Mouse (Mus musculus) forebrain, embryonic 12.5 days (tissue): Measurements from ENCODE around the gene Eml1. TPM values are rescaled to one million over a fixed set of nuclear protein-coding genes. Genes with fewer than 3 reads are reported as not detected.

Source experiments
- ATAC-seq: fragments of 200-750 bp; cut with Nextera tagmentation; 2 replicates; pipeline ENCODE4 v1.8.0; 2017; ENCODE audit warnings: moderate TSS enrichment; ENCODE audit not compliant: low FRiP score
- H3K27ac ChIP-seq: fragments of 300-500 bp; sonication (generic); 2 replicates; pipeline ENCODE4 v1.5.1; 2016; ENCODE audit warnings: mild to moderate bottlenecking
- H3K27me3 ChIP-seq: fragments of 300-500 bp; sonication (generic); 2 replicates; pipeline ENCODE4 v1.6.1; 2016; ENCODE audit warnings: mild to moderate bottlenecking
- H3K36me3 ChIP-seq: fragments of 300-500 bp; sonication (generic); replicated peaks from 2 replicates; pipeline ENCODE4 v1.6.1; 2016; ENCODE audit warnings: mild to moderate bottlenecking
- H3K4me1 ChIP-seq: fragments of 300-500 bp; sonication (generic); 2 replicates; pipeline ENCODE4 v1.6.1; 2016
- H3K4me2 ChIP-seq: fragments of 300-500 bp; sonication (generic); 2 replicates; pipeline ENCODE4 v1.6.1; 2016; ENCODE audit warnings: mild to moderate bottlenecking, moderate library complexity
- H3K4me3 ChIP-seq: fragments of 300-500 bp; sonication (generic); replicated peaks from 2 replicates; pipeline ENCODE4 v1.5.1; 2016; ENCODE audit warnings: mild to moderate bottlenecking
- H3K9ac ChIP-seq: fragments of 300-500 bp; sonication (generic); 2 replicates; pipeline ENCODE4 v1.6.1; 2016; ENCODE audit warnings: mild to moderate bottlenecking
- H3K9me3 ChIP-seq: fragments of 300-500 bp; sonication (generic); 2 replicates; pipeline ENCODE4 v1.6.1; 2016
- WGBS: fragments of 180-500 bp; shearing (Covaris S2); methylation state at CpG from one replicate; pipeline ENCODE4 v1.1.7; 2016; 5-methylcytosine and 5-hydroxymethylcytosine counted together
- polyA plus RNA-seq: library from polyadenylated mRNA; unstranded; fragments of >200 nt; fragmentation: Nextera tagmentation; extraction: Ambion mirVana; gene quantifications from 2 replicates; pipeline ENCODE4 v1.2.1, GENCODE M21; 2016

Eml1 gene
- 82.4 and 83.0 TPM in 2 replicates for polyA plus RNA-seq

DNA sequence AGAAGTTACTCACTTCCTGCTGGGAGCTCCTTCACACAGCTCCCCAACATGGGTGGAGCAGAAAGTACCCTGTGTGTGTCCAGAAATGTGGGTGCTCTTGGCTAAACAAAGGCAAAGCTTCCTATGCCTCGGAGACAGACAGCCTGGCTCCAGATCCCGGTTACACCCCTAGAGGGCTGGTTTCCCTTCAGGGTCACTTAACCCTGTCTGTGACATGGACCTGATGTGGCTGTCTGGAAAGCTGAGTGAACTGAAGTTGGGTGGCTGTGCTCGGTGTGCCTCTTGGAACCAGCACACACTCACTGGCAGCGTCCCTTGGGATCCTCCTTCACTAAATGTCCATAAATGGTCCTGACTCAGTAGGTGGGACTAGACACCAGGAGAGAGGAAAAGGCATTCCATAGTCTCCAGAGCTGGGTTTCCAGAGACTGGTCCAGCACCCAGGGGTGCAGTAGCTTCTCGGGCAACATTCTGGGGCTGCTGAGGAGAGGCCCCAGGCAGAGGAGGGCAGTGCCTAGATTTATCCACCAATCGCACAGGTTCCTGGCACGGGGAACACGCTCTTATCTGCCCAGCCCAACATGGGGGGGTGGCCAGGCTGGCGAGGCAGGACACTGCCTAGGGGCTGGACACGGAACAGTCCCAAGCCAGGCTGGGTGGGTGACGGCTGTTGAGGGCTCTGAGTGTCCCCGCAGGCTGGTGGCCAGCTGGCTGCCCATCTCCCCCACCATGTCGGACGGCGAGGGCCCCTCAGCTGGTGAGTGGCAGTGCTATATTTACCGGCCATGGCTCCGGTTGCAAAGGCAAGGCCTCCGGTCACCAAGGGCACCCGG lies at the start of gene Eml1:
TSS of gene Eml1 (plus strand) at position 362 of the 833 bp plus-strand sequence.
- Histone ChIP-seq H3K4me3 (no peak within 1 kb of the TSS), H3K36me3 (no peaks in the 10 kb centered on the region), H3K4me1 (peaks cover 4% of the 10 kb centered on the region; the same call in 1 of the 2 replicates), H3K27ac (no peak within 1 kb of the TSS), H3K4me2 (no peak within 1 kb of the TSS), H3K27me3 (no peaks in the 10 kb centered on the region; the same call in 1 of the 2 replicates), H3K9me3 (no peaks in the 10 kb centered on the region), H3K9ac (no peak within 1 kb of the TSS)
- ATAC-seq: no peak
- WGBS: 86% methylated on average over 19 of the region's 19 CpGs

DNA sequence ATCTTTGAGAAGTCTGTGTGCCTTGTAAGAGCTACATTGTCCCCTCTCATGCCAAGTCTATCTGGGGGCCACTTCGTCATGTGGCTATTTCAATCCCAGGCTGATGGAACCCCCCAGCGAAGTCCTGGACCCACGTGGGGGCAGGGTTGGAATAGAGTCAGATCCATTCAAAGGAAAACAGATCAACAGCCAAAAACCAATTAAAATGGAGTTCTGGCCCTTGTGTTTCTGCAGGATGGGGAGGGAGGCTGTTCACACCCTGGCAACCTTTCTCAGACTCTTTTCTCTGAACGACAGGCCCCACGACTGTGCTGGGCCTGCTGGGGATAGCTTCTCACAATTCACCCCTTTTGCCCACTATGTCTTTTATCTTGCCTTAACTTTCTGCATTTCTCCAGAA lies 44.4 kb upstream of the Eml1 start:
- 27% methylated on average over 5 of the region's 5 CpGs for WGBS
- Histone ChIP-seq H3K4me2 (no peak overlapping the region), H3K27me3 (peaks cover 39% of the 10 kb centered on the region), H3K4me3 (no peak overlapping the region), H3K9ac (no peak overlapping the region), H3K9me3 (no peaks in the 10 kb centered on the region), H3K4me1 (peaks cover 60% of the 10 kb centered on the region), H3K36me3 (no peaks in the 10 kb centered on the region), H3K27ac (peak overlapping the region; percentile 63)
- ATAC-seq: no peak; the same call in 1 of the 2 replicates

DNA sequence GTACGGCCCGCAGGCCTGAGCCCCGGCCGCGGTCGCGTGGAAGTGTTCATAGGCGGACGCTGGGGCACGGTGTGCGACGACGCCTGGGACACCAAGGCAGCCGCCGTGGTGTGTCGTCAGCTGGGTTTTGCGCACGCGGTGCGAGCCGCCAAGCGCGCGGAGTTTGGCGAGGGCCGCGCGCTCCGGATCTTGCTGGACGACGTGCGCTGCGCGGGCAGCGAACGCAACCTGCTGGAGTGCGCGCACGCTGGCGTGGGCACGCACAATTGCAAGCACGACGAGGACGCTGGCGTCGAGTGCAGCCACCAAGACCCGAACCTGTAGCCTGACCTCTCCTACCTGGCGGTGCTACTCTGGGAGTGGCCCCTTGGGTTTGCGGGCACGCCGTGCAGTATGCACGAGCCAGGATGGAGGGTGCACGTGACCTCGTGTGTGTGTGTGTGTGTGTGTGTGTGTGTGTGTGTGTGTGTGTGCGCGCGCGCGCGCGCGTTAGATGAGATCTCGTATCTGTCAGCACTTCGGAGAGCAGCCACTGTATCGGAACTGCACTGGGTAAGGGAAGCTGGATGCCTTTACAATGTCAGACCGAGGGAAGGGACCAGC lies 42.8 kb upstream of the Eml1 start:
- peaks cover 43% of the 10 kb centered on the region for H3K27me3 ChIP-seq
- peaks cover 50% of the 10 kb centered on the region for H3K4me1 ChIP-seq
- 0 out of 2 replicates have a peak, but pooled peaks have one; percentile 10 for ATAC-seq
- H3K4me2 ChIP-seq: peak overlapping the region; percentile 59
- peak overlapping the region; percentile 55 for H3K9ac ChIP-seq
- H3K9me3 ChIP-seq: no peaks in the 10 kb centered on the region
- no peak overlapping the region for H3K27ac ChIP-seq
- WGBS: 4% methylated on average over 66 of the region's 66 CpGs
- no peaks in the 10 kb centered on the region for H3K36me3 ChIP-seq
- peak overlapping the region; percentile 37 for H3K4me3 ChIP-seq

DNA sequence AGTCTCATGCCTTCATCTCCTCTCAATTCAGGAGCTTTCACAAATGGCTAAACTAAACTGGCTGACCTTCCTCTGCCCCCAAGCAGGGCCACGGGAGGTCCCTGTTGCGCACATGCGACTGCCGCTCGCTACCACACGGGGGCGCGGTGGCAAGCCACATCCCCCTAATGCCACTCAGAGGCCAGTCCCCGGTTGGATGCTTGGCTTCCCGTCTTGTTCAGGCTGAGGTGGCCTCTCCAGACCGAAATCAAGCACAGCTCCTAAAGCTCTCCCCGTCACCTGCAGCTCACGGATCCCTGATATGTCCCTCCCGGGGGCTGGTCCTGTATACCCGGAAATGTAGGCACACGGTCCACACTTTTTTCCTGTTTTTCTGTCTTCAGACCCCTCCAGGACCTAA lies 37.7 kb upstream of the Eml1 start:
- peak; percentile 22; the same call in 1 of the 2 replicates for ATAC-seq
- WGBS: under 1% methylated on average over 16 of the region's 16 CpGs
- peak overlapping the region; percentile 74 for H3K27ac ChIP-seq

DNA sequence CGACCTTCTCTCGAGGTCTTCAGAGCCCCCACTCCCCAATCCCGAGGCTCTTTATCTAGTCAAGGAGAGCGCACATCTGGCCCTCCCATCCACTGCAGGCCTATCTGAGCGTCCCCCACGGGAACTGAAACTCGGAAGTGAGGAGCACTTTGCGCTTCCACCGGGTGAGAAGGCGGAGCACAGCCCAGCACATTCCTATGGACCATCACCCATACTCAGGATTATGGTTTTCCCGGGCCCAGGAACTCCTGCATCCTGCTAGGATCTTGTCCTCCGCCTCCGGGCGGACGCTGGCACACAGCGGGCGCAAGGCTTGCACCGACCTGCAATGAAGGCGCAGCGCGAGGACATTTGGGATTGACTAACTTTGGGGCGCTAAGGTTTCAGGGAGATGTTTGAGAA lies 37.3 kb upstream of the Eml1 start:
- peak overlapping the region; percentile 99 for H3K4me2 ChIP-seq
- peak overlapping the region; percentile 74 for H3K27ac ChIP-seq
- peak; percentile 42 for ATAC-seq
- H3K36me3 ChIP-seq: no peaks in the 10 kb centered on the region
- peaks cover 35% of the 10 kb centered on the region for H3K4me1 ChIP-seq
- H3K9me3 ChIP-seq: no peaks in the 10 kb centered on the region
- WGBS: 2% methylated on average over 22 of the region's 22 CpGs
- H3K4me3 ChIP-seq: peak overlapping the region; percentile 70
- H3K9ac ChIP-seq: peak overlapping the region; percentile 48
- peaks cover 46% of the 10 kb centered on the region for H3K27me3 ChIP-seq

More for the DNA sequence above, 37.7 kb upstream of the Eml1 start:
- Histone ChIP-seq H3K4me1 (peaks cover 40% of the 10 kb centered on the region), H3K36me3 (no peaks in the 10 kb centered on the region), H3K4me3 (peak overlapping the region; percentile 70), H3K9ac (peak overlapping the region; percentile 48; the same call in 1 of the 2 replicates), H3K27me3 (peaks cover 50% of the 10 kb centered on the region), H3K9me3 (no peaks in the 10 kb centered on the region), H3K4me2 (peak overlapping the region; percentile 99)

DNA sequence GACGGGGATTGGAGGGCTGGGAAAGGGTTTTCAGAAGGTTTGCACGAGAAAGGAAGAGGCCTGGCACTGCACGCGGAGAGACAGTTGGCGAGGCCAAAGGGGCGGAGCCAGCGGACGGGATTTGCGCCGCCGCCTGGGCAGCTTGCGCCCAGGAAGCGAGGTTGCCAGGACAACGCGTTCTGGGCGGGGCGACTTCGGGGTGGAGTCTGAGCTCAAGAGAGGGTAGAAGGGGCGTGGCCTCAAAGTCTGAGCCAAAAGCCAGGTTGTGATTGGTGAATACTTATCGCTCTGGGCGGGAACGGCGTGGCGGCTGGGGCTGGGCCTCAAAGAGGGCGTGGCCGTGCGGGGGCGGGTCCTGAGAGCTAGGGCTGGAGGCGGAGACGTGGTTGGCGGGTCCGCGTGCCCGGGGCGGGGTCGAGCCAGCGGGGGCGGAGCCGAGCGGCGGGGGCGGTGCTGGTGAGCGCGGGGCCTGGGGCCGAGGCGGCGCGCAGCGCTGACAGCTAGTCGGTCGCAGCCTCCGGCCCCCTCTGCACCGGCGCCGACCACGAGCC lies 36.8 kb upstream of the Eml1 start, which contains the start of gene Cyp46a1:
TSS of gene Cyp46a1 (plus strand) at position 487 of the 551 bp plus-strand sequence.
- WGBS: 1% methylated on average over 51 of the region's 56 CpGs
- ATAC-seq: peak; percentile 95
- H3K4me2 ChIP-seq: peak within 1 kb of the TSS; percentile 99
- no peaks in the 10 kb centered on the region for H3K36me3 ChIP-seq
- no peaks in the 10 kb centered on the region for H3K9me3 ChIP-seq
- H3K27me3 ChIP-seq: peaks cover 41% of the 10 kb centered on the region
- peak within 1 kb of the TSS; percentile 74 for H3K27ac ChIP-seq
- peak within 1 kb of the TSS; percentile 70 for H3K4me3 ChIP-seq
- H3K4me1 ChIP-seq: peaks cover 34% of the 10 kb centered on the region
- H3K9ac ChIP-seq: peak within 1 kb of the TSS; percentile 73

DNA sequence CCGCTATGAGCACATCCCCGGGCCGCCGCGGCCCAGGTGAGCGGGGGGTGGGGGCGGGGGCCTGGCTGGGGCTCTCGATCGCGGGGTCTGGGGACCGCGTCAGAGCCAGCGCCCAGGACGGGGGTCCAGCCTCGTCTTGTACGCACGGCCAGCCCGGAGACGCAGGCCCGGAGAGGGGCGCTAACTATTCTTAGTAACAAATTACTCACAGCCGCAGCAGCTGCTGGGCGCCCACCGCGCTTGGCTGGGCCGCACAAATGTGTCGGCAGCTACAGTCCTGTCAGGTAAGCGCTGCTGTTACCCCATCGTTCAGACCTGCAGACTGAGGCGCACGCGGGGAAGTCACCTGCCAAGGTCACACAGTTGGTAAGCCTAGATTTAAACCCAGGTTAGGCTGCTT lies 36.2 kb upstream of the Eml1 start:
- no peak for ATAC-seq
- WGBS: 2% methylated on average over 30 of the region's 32 CpGs

DNA sequence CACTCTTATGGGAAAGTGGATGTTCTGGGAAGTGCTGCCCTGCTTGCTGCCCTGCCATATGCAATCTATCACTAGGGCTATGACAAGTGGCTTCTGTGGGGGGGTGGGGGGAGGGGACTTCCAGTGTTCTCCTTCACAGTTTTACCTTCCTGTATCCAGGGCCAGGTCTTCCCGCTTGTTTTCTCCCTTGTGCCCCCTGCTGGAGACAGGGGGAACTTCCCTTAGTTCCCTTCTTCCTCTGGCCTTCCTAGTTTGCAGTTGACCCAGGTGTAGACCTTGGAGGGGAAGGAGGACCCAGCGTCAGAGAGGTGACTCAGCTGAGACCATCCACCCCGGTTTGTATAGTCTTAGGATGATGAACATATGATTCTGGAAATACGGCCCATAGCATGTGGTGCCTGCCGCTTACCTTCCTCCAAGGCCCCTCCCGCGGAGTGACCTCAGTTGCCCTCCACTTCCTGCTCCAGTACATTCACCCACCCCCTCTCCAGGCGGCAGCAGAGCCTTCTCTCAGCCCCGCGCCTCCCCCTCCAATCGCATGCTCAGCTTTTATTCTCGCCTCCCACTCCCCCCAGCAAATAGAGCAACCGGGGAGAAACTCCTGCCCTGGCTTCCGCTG lies 32.1 kb upstream of the Eml1 start:
- no peak overlapping the region for H3K9ac ChIP-seq
- H3K36me3 ChIP-seq: no peaks in the 10 kb centered on the region
- peaks cover 27% of the 10 kb centered on the region for H3K27me3 ChIP-seq
- H3K4me1 ChIP-seq: peaks cover 13% of the 10 kb centered on the region
- H3K4me3 ChIP-seq: no peak overlapping the region
- no peak overlapping the region for H3K27ac ChIP-seq
- H3K9me3 ChIP-seq: no peaks in the 10 kb centered on the region
- H3K4me2 ChIP-seq: no peak overlapping the region
- no peak for ATAC-seq
- WGBS: 40% methylated on average over 14 of the region's 14 CpGs

More for the DNA sequence above, 36.2 kb upstream of the Eml1 start:
- Histone ChIP-seq H3K27me3 (peaks cover 37% of the 10 kb centered on the region), H3K27ac (peak overlapping the region; percentile 54; the same call in 1 of the 2 replicates), H3K9ac (peak overlapping the region; percentile 73), H3K4me2 (peak overlapping the region; percentile 99), H3K4me3 (peak overlapping the region; percentile 70), H3K9me3 (no peaks in the 10 kb centered on the region), H3K4me1 (peaks cover 31% of the 10 kb centered on the region), H3K36me3 (no peaks in the 10 kb centered on the region)

DNA sequence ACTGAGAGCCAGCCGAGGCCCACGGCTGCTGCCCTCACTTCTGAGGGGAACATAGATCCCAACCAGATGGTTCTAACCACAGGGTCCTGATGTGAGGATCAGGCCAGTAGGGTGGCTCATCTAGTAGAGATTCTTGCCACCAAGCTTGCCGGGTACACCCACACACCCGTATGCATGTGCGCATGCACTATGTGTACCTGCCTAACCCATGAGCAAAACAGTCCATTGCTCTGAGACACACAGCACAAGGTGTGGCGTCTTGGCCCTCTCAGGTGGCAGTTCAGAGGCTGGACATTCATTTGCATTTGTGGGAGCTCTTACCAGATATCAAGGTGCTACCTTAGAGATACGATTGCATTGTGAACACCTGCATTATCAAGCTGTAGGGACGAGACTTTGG lies 22.6 kb upstream of the Eml1 start:
- Histone ChIP-seq H3K36me3 (no peaks in the 10 kb centered on the region), H3K27ac (no peak overlapping the region), H3K9ac (no peak overlapping the region), H3K27me3 (peaks cover 31% of the 10 kb centered on the region), H3K4me3 (no peak overlapping the region), H3K4me1 (peaks cover 9% of the 10 kb centered on the region; the same call in 1 of the 2 replicates), H3K9me3 (no peaks in the 10 kb centered on the region), H3K4me2 (no peak overlapping the region)
- WGBS: 81% methylated on average over 8 of the region's 8 CpGs
- ATAC-seq: no peak

DNA sequence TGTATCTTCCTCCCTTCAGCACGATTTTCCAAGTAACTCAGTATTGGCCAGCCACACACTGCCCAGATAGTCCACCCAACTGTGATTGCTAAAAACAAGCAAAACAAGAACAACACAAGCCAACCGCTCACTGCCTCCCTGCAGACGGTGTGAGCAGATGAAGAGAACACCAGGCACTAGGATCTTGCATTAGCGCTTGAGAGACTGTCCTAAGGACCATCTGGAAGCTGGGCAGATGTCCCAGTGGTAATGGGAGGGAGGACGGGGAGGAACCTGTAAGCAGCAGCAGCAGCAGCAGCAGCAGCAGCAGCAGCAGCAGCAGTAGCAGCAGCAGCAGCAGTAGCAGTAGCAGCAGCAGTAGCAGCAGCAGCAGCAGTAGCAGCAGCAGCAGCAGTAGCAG lies 21.7 kb upstream of the Eml1 start:
- Histone ChIP-seq H3K4me3 (no peak overlapping the region), H3K4me1 (peaks cover 9% of the 10 kb centered on the region; the same call in 1 of the 2 replicates), H3K9me3 (no peaks in the 10 kb centered on the region), H3K27me3 (peaks cover 39% of the 10 kb centered on the region), H3K36me3 (no peaks in the 10 kb centered on the region), H3K9ac (no peak overlapping the region), H3K27ac (no peak overlapping the region), H3K4me2 (no peak overlapping the region)
- ATAC-seq: no peak
- 79% methylated on average over 5 of the region's 5 CpGs for WGBS

DNA sequence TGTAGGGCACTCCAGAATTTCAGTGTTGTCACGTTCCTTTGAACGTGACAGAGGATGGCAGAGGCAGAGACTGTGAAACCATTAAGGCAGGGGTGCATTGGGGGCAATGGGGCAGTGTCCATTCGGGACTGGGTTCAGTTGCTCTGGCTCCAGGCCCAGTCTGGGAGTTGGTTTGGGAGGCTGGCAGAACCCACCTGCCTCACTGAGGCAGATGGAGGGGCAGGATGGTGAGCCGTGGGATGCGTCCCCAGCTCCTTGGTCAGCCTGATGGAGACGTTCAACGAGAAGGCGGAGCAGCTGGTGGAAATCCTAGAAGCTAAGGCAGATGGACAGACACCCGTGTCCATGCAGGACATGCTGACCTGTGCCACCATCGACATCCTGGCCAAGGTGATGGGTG lies 19.8 kb upstream of the Eml1 start:
- no peak overlapping the region for H3K27ac ChIP-seq
- H3K4me2 ChIP-seq: no peak overlapping the region
- H3K9ac ChIP-seq: no peak overlapping the region
- no peak overlapping the region for H3K4me3 ChIP-seq
- 0 out of 2 replicates have a peak, but pooled peaks cover 3% of the 10 kb centered on the region for H3K36me3 ChIP-seq
- H3K9me3 ChIP-seq: peaks cover 3% of the 10 kb centered on the region; the same call in 1 of the 2 replicates
- 92% methylated on average over 10 of the region's 10 CpGs for WGBS
- H3K4me1 ChIP-seq: peaks cover 9% of the 10 kb centered on the region; the same call in 1 of the 2 replicates
- ATAC-seq: no peak
- H3K27me3 ChIP-seq: peaks cover 44% of the 10 kb centered on the region
